Mouse (Mus musculus): ENCODE data around the gene Hoxa9. TPM values are rescaled to one million over a fixed set of nuclear protein-coding genes. Genes with fewer than 3 reads are reported as not detected.

The Hoxa9 gene
- polyA plus RNA-seq, 1 experiment: 0.52 TPM

GRCm38 (mm10) chr6:52236806-52237205 is 5.9 kb upstream of the Hoxa9 start:
- H3K4me1 ChIP-seq (ENCODE audit: control insufficient read depth, insufficient read depth, low read length): peaks cover 3% of the 10 kb centered on the region
- no peaks in the 10 kb centered on the region for H3K36me3 ChIP-seq (ENCODE audit: control insufficient read depth, insufficient read depth, low read length)
- H3K27ac ChIP-seq (ENCODE audit: control insufficient read depth, insufficient read depth, low read depth, low read length): no peak overlapping the region
- TF ChIP-seq POLR2A (IDR thresholded peaks at IDR 0.05; ENCODE audit: control insufficient read depth, low read depth, low read length) (no peak), CTCF (IDR thresholded peaks at IDR 0.05; ENCODE audit: control insufficient read depth, insufficient read depth, insufficient replicate concordance, low read depth, low read length) (no peak)
- H3K27me3 ChIP-seq (ENCODE audit: control insufficient read depth, insufficient read depth, low read length): peaks cover 18% of the 10 kb centered on the region
- no peak overlapping the region for H3K4me3 ChIP-seq (ENCODE audit: control insufficient read depth, low read depth, low read length)

- H3K27ac ChIP-seq (ENCODE audit: control insufficient read depth, insufficient read depth, low read depth, low read length): no peak overlapping the region
- no peak overlapping the region for H3K4me3 ChIP-seq (ENCODE audit: control insufficient read depth, low read depth, low read length)
- TF ChIP-seq CTCF (IDR thresholded peaks at IDR 0.05; ENCODE audit: control insufficient read depth, insufficient read depth, insufficient replicate concordance, low read depth, low read length): no peak
- TF ChIP-seq POLR2A (IDR thresholded peaks at IDR 0.05; ENCODE audit: control insufficient read depth, low read depth, low read length): no peak
- peaks cover 19% of the 10 kb centered on the region for H3K27me3 ChIP-seq (ENCODE audit: control insufficient read depth, insufficient read depth, low read length)
- peaks cover 3% of the 10 kb centered on the region for H3K4me1 ChIP-seq (ENCODE audit: control insufficient read depth, insufficient read depth, low read length)
- no peaks in the 10 kb centered on the region for H3K36me3 ChIP-seq (ENCODE audit: control insufficient read depth, insufficient read depth, low read length)
These were observed 5.0 kb upstream of the Hoxa9 start for GRCm38 (mm10) chr6:52235866-52236265.

- peaks cover 3% of the 10 kb centered on the region for H3K4me1 ChIP-seq (ENCODE audit: control insufficient read depth, insufficient read depth, low read length)
- H3K4me3 ChIP-seq (ENCODE audit: control insufficient read depth, low read depth, low read length): no peak overlapping the region
- no peaks in the 10 kb centered on the region for H3K36me3 ChIP-seq (ENCODE audit: control insufficient read depth, insufficient read depth, low read length)
- TF ChIP-seq CTCF (IDR thresholded peaks at IDR 0.05; ENCODE audit: control insufficient read depth, insufficient read depth, insufficient replicate concordance, low read depth, low read length) (no peak), POLR2A (IDR thresholded peaks at IDR 0.05; ENCODE audit: control insufficient read depth, low read depth, low read length) (no peak)
- H3K27me3 ChIP-seq (ENCODE audit: control insufficient read depth, insufficient read depth, low read length): peaks cover 23% of the 10 kb centered on the region
- H3K27ac ChIP-seq (ENCODE audit: control insufficient read depth, insufficient read depth, low read depth, low read length): no peak overlapping the region
These were observed 4.4 kb upstream of the Hoxa9 start for GRCm38 (mm10) chr6:52235267-52235666.

- peak overlapping the region; percentile 11; the same call in 1 of the 2 replicates for H3K4me3 ChIP-seq (ENCODE audit: control insufficient read depth, low read depth, low read length)
- no peaks in the 10 kb centered on the region for H3K36me3 ChIP-seq (ENCODE audit: control insufficient read depth, insufficient read depth, low read length)
- peaks cover 3% of the 10 kb centered on the region for H3K4me1 ChIP-seq (ENCODE audit: control insufficient read depth, insufficient read depth, low read length)
- H3K27ac ChIP-seq (ENCODE audit: control insufficient read depth, insufficient read depth, low read depth, low read length): no peak overlapping the region
- H3K27me3 ChIP-seq (ENCODE audit: control insufficient read depth, insufficient read depth, low read length): peaks cover 23% of the 10 kb centered on the region
- TF ChIP-seq POLR2A (IDR thresholded peaks at IDR 0.05; ENCODE audit: control insufficient read depth, low read depth, low read length): no peak
These were observed 3.7 kb upstream of the Hoxa9 start for GRCm38 (mm10) chr6:52234428-52235140.

- H3K27ac ChIP-seq (ENCODE audit: control insufficient read depth, insufficient read depth, low read depth, low read length): no peak overlapping the region
- no peaks in the 10 kb centered on the region for H3K36me3 ChIP-seq (ENCODE audit: control insufficient read depth, insufficient read depth, low read length)
- H3K27me3 ChIP-seq (ENCODE audit: control insufficient read depth, insufficient read depth, low read length): peaks cover 25% of the 10 kb centered on the region
- no peak overlapping the region; the same call in 1 of the 2 replicates for H3K4me3 ChIP-seq (ENCODE audit: control insufficient read depth, low read depth, low read length)
- peaks cover 5% of the 10 kb centered on the region for H3K4me1 ChIP-seq (ENCODE audit: control insufficient read depth, insufficient read depth, low read length)
- no peak for TF ChIP-seq CTCF (IDR thresholded peaks at IDR 0.05; ENCODE audit: control insufficient read depth, insufficient read depth, insufficient replicate concordance, low read depth, low read length)
These were observed 2.9 kb upstream of the Hoxa9 start for GRCm38 (mm10) chr6:52233546-52234427.

- Histone ChIP-seq H3K4me3 (ENCODE audit: control insufficient read depth, low read depth, low read length) (no peak overlapping the region), H3K27me3 (ENCODE audit: control insufficient read depth, insufficient read depth, low read length) (peaks cover 25% of the 10 kb centered on the region), H3K27ac (ENCODE audit: control insufficient read depth, insufficient read depth, low read depth, low read length) (no peak overlapping the region), H3K4me1 (ENCODE audit: control insufficient read depth, insufficient read depth, low read length) (peaks cover 5% of the 10 kb centered on the region), H3K36me3 (ENCODE audit: control insufficient read depth, insufficient read depth, low read length) (no peaks in the 10 kb centered on the region)
- TF ChIP-seq POLR2A (IDR thresholded peaks at IDR 0.05; ENCODE audit: control insufficient read depth, low read depth, low read length) (no peak), CTCF (IDR thresholded peaks at IDR 0.05; ENCODE audit: control insufficient read depth, insufficient read depth, insufficient replicate concordance, low read depth, low read length) (no peak)
These were observed 2.2 kb upstream of the Hoxa9 start for GRCm38 (mm10) chr6:52232984-52233545.

- Histone ChIP-seq H3K27me3 (ENCODE audit: control insufficient read depth, insufficient read depth, low read length) (peaks cover 25% of the 10 kb centered on the region), H3K4me3 (ENCODE audit: control insufficient read depth, low read depth, low read length) (no peak overlapping the region)
- TF ChIP-seq CTCF (IDR thresholded peaks at IDR 0.05; ENCODE audit: control insufficient read depth, insufficient read depth, insufficient replicate concordance, low read depth, low read length): no peak
- no peak for TF ChIP-seq POLR2A (IDR thresholded peaks at IDR 0.05; ENCODE audit: control insufficient read depth, low read depth, low read length)
These were observed 1.7 kb upstream of the Hoxa9 start for GRCm38 (mm10) chr6:52232568-52232965.

More at GRCm38 (mm10) chr6:52232568-52232965, 1.7 kb upstream of the Hoxa9 start:
- Histone ChIP-seq H3K4me1 (ENCODE audit: control insufficient read depth, insufficient read depth, low read length) (peaks cover 5% of the 10 kb centered on the region), H3K36me3 (ENCODE audit: control insufficient read depth, insufficient read depth, low read length) (no peaks in the 10 kb centered on the region), H3K27ac (ENCODE audit: control insufficient read depth, insufficient read depth, low read depth, low read length) (no peak overlapping the region)

Data from testis, adult 2 months (tissue).